In the genomic region with DNA sequence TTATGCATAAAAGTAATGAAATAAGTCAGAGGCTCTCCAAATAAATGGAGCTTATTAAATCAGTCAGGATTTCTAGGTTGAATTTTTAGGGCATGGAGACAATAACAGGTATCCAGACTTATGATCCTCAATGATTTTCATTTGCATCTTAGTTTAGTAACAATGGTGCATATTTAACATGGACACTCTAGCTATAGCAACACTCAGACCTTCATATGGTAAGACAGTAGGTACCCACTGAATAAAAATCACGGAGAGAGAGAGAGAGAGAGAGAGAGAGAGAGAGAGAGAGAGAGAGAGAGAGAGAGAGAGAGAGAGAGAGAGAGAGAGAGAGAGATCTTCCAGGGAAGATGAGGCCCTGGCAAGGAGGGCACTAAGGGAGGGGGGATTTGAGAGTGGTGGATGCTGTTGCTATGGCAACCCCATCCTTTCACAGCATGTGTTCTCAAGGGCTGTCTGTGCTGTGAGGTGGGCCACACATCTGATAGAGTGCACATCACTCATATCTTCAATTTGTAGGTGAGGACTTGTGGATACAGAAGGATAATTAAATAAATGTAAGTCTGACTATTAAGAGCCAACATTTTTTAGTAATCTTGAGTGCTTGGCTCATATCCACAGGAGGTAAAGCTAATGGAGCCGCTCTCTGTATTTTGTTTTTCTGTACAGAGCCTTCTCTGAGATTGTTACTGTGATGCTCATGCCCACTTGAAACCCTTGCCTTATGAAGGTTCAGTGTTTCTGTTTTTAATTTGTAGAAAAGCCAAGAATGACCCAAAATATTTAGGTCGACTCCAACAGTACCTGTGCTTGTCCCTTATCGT, we compare ENCODE assay signal across 14 mouse cellular contexts.
DNase-seq lines count a peak whose midpoint lies in the region; ATAC-seq and TF ChIP-seq lines count a peak whose summit lies in the region.
"Had no signal": no experiment of that assay in that cellular context is flagged by ENCODE, and none has a peak within 500 bp of the region (broad histone marks: within the 10 kb centered on the region; RNA-seq: fewer than 3 reads in every experiment).

No protein-coding gene starts in this region.

- H3K9me3 ChIP-seq in hindbrain, embryonic 16.5 days (ENCODE audit: control insufficient read depth, low read length): no peaks in the 10 kb centered on the region
- H3K9me3 ChIP-seq in neural tube, embryonic 12.5 days: no peaks in the 10 kb centered on the region
- H3K9me3 ChIP-seq: heart, embryonic 13.5 days had no signal

- H3K9ac ChIP-seq in hindbrain, embryonic 16.5 days (ENCODE audit: low read depth, low read length): no peak overlapping the region
- H3K9ac ChIP-seq in neural tube, embryonic 12.5 days: no peak overlapping the region
- H3K9ac ChIP-seq: heart, embryonic 13.5 days; lung, embryonic 14.5 days had no signal

- no peak for TF ChIP-seq CTCF in brain, embryonic 14.5 days (IDR thresholded peaks at IDR 0.05; ENCODE audit: borderline replicate concordance, extremely low read depth, insufficient read depth, insufficient read length)

- no peaks in the 10 kb centered on the region; the same call in 1 of the 2 replicates for H3K4me1 ChIP-seq in hindbrain, embryonic 16.5 days (ENCODE audit: control insufficient read depth, insufficient read depth, low read depth, low read length)
- H3K4me1 ChIP-seq in neural tube, embryonic 12.5 days: no peaks in the 10 kb centered on the region
- H3K4me1 ChIP-seq: heart, embryonic 13.5 days had no signal

- no peaks in the 10 kb centered on the region for H3K36me3 ChIP-seq in hindbrain, embryonic 16.5 days (ENCODE audit: control insufficient read depth, insufficient read depth, low read length)
- H3K36me3 ChIP-seq in neural tube, embryonic 12.5 days: no peaks in the 10 kb centered on the region
- H3K36me3 ChIP-seq: heart, embryonic 13.5 days had no signal

- intact Hi-C loops in heart, postnatal 25 days (cut with DNase I): no loop called here

- peak; percentile 5 for DNase-seq in embryo, embryonic 11 days
- no peak for DNase-seq in embryo, embryonic 9.5 days (ENCODE audit: extremely low spot score)
- DNase-seq in brain, embryonic 14.5 days (ENCODE audit: low read depth): peak; percentile 95
- DNase-seq in heart, postnatal 25 days (ENCODE audit: low spot score): no peak
- no peak for DNase-seq in spleen, postnatal 4 days (ENCODE audit: low spot score in 2 of 2)
- DNase-seq in kidney, postnatal 4 days: no peak
- DNase-seq: kidney, adult 11 months; lung, embryonic 14.5 days; spleen, adult 18-20 months; thymus, postnatal 36 days had no signal

- H3K27me3 ChIP-seq in hindbrain, embryonic 16.5 days (replicated peaks; ENCODE audit: control insufficient read depth, insufficient read depth, low read length): no peaks in the 10 kb centered on the region
- no peaks in the 10 kb centered on the region for H3K27me3 ChIP-seq in neural tube, embryonic 12.5 days (replicated peaks)
- H3K27me3 ChIP-seq: heart, embryonic 13.5 days had no signal

- 61% methylated on average over 4 of the region's 4 CpGs for WGBS in hindbrain, embryonic 16.5 days
- 79% methylated on average over 4 of the region's 4 CpGs for WGBS in neural tube, embryonic 12.5 days

- no peak overlapping the region for H3K4me3 ChIP-seq in hindbrain, embryonic 16.5 days (ENCODE audit: low read length)
- H3K4me3 ChIP-seq in neural tube, embryonic 12.5 days: no peak overlapping the region
- H3K4me3 ChIP-seq: heart, embryonic 13.5 days; myocyte had no signal

- H3K4me2 ChIP-seq in hindbrain, embryonic 16.5 days (ENCODE audit: low read length): no peak overlapping the region
- no peak overlapping the region for H3K4me2 ChIP-seq in neural tube, embryonic 12.5 days (replicated peaks)
- H3K4me2 ChIP-seq: heart, embryonic 13.5 days; lung, embryonic 14.5 days had no signal

- peak overlapping the region; percentile 36; the same call in 1 of the 2 replicates for H3K27ac ChIP-seq in hindbrain, embryonic 16.5 days (ENCODE audit: low read depth, low read length)
- H3K27ac ChIP-seq in neural tube, embryonic 12.5 days: no peak overlapping the region
- H3K27ac ChIP-seq: heart, embryonic 13.5 days had no signal

- TF ChIP-seq POLR2A in brain, embryonic 14.5 days (IDR thresholded peaks at IDR 0.05; ENCODE audit: borderline replicate concordance, extremely low read depth, insufficient read depth, insufficient read length, poor library complexity, severe bottlenecking): no peak

- peak; percentile 97 for ATAC-seq in hindbrain, embryonic 16.5 days
- peak; percentile 93 for ATAC-seq in neural tube, embryonic 12.5 days (ENCODE audit: low FRiP score, low read depth)

Comparison
In these comparisons a context has a peak if more than half of its experiments do, and no peak if none do; other contexts are left out.
1. DNase-seq: peak in embryo, embryonic 11 days (single experiment) and brain, embryonic 14.5 days (single experiment); none in embryo, embryonic 9.5 days (single experiment), heart, postnatal 25 days (single experiment), spleen, postnatal 4 days (0 of 2) and kidney, postnatal 4 days (0 of 2).